Mouse (Mus musculus): ENCODE measurements at regions not wholly inside any gene's neighbourhood (a gene's known extent, or its start where the extent isn't known, plus 50 kb on each side); places are given as distances from the start of the nearest gene placed in this dataset.

DNA sequence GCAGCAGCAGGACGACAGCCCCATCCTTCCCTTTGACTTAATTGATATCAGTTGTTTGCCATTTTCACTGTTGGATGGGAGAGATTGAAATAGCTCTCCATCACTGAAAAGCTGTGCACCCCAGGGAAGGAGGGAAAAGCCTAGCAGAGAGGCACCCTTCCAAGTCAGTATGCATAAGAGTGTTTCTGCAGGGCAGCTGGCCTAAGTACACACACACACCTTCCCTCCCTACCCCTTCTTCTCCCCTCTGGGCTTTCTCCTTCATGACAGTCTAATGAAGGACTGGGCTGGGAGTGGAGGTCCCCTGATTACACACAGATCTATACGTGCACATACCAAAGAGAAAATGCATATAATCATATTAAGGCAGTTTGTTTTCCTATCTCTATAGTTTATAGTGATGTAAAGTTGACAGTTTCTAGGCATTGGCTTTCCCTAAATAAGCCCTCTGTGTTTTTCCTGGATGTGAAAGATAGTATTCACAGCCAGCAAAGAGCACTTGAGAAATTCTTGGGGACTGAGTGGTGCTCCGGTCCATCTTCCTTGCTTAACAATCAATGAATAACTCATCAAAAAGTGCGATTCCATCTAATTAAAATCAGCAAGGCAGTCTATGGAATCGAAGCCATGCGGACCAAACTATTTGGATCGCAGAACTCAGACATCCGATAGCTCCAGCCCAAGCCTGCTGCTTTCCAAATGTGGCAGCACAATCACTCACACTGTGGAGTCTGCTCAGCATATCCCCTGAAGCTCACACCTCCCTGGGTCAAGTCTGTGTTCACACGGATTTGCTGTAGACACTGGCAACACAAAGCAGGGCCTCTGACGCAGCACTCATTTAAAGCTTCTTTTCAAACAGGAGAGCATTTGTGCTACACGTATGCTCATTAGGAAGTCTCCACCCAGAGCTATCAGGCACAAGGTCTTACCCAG is 224.9 kb upstream of the Sfrp2 start:
- H3K27me3 ChIP-seq (ENCODE audit: control insufficient read depth, insufficient read depth, insufficient read length), result no peaks in the 10 kb centered on the region
- no peaks in the 10 kb centered on the region for H3K36me3 ChIP-seq (ENCODE audit: control insufficient read depth, insufficient read depth)
- no peak overlapping the region for H3K4me2 ChIP-seq (ENCODE audit: low read depth)
- H3K79me2 ChIP-seq (ENCODE audit: control insufficient read depth, insufficient read depth), result no peaks in the 10 kb centered on the region
- TF ChIP-seq TCF3 (IDR thresholded peaks at IDR 0.05; ENCODE audit: insufficient read length, low read depth) (no peak), SRF (IDR thresholded peaks at IDR 0.05; ENCODE audit: control insufficient read depth, insufficient read length, low read depth) (no peak)
- H3ac ChIP-seq (ENCODE audit: control insufficient read depth, insufficient read length), result no peak overlapping the region
- H3K4me3 ChIP-seq, result no peak overlapping the region

GRCm38 (mm10) chr3:83552516-83553139 is 213.5 kb upstream of the Sfrp2 start:
- H3K79me2 ChIP-seq (ENCODE audit: control insufficient read depth, insufficient read depth), result no peaks in the 10 kb centered on the region
- no peak for TF ChIP-seq TCF12 (IDR thresholded peaks at IDR 0.05; ENCODE audit: insufficient read depth, poor library complexity, severe bottlenecking)
- no peak for TF ChIP-seq USF1 (IDR thresholded peaks at IDR 0.05; ENCODE audit: low read depth)
- TF ChIP-seq SRF (IDR thresholded peaks at IDR 0.05; ENCODE audit: control insufficient read depth, insufficient read length, low read depth), result no peak
- TF ChIP-seq MYOG (IDR thresholded peaks at IDR 0.05; ENCODE audit: control insufficient read depth in 1 of 3, insufficient read depth in 1 of 3, insufficient read length in 2 of 3, low read depth in 2 of 3), result no peak
- TF ChIP-seq MYOD1 (IDR thresholded peaks at IDR 0.05; ENCODE audit: control insufficient read depth in 1 of 3, insufficient read length in 2 of 3, low read depth in 2 of 3), result no peak
- no peak for TF ChIP-seq CEBPB (IDR thresholded peaks at IDR 0.05; ENCODE audit: insufficient read depth, poor library complexity, severe bottlenecking)
- no peak for TF ChIP-seq POLR2AphosphoS2 (IDR thresholded peaks at IDR 0.05; ENCODE audit: insufficient read length, low read depth)
- no peak for TF ChIP-seq E2F4 (IDR thresholded peaks at IDR 0.05; ENCODE audit: insufficient read depth)
- TF ChIP-seq POLR2A (IDR thresholded peaks at IDR 0.05; ENCODE audit: insufficient read length, low read depth), result no peak
- TF ChIP-seq TCF3 (IDR thresholded peaks at IDR 0.05; ENCODE audit: insufficient read length, low read depth), result no peak
- TF ChIP-seq MAX (IDR thresholded peaks at IDR 0.05; ENCODE audit: low read depth), result no peak
- no peak for TF ChIP-seq REST (IDR thresholded peaks at IDR 0.05; ENCODE audit: insufficient read depth, insufficient read length)

DNA sequence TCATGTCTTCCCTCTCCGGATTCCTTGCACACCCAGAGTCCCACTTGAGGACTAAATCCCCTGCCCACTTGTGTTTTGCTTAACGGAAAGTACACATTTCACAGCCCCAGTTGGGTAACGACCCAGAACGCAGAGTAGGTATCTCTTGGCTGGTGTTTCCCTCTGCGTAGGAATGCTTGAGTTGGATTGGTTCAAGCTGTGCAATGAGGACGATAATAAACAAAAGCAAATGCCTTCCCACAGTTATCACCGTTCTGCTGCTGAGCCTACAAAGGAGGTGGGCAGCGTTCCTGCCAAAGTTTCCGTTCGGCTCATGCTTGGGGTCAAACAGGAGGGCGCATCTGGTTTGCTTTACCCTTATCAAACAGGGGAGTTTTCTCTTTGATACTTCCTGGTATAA is 212.3 kb upstream of the Sfrp2 start:
- no peak overlapping the region for H3K4me3 ChIP-seq
- no peak overlapping the region for H3ac ChIP-seq (ENCODE audit: control insufficient read depth, insufficient read length)
- TF ChIP-seq REST (IDR thresholded peaks at IDR 0.05; ENCODE audit: insufficient read depth, insufficient read length) (no peak), CEBPB (IDR thresholded peaks at IDR 0.05; ENCODE audit: insufficient read depth, poor library complexity, severe bottlenecking) (no peak), USF1 (IDR thresholded peaks at IDR 0.05; ENCODE audit: low read depth) (no peak), SRF (IDR thresholded peaks at IDR 0.05; ENCODE audit: control insufficient read depth, insufficient read length, low read depth) (no peak), MAX (IDR thresholded peaks at IDR 0.05; ENCODE audit: low read depth) (no peak), POLR2AphosphoS2 (IDR thresholded peaks at IDR 0.05; ENCODE audit: insufficient read length, low read depth) (no peak), MYOD1 (IDR thresholded peaks at IDR 0.05; ENCODE audit: control insufficient read depth in 1 of 3, insufficient read length in 2 of 3, low read depth in 2 of 3) (no peak), TCF3 (IDR thresholded peaks at IDR 0.05; ENCODE audit: insufficient read length, low read depth) (no peak), POLR2A (IDR thresholded peaks at IDR 0.05; ENCODE audit: insufficient read length, low read depth) (no peak), MYOG (IDR thresholded peaks at IDR 0.05; ENCODE audit: control insufficient read depth in 1 of 3, insufficient read depth in 1 of 3, insufficient read length in 2 of 3, low read depth in 2 of 3) (no peak), TCF12 (IDR thresholded peaks at IDR 0.05; ENCODE audit: insufficient read depth, poor library complexity, severe bottlenecking) (no peak)
- H3K27me3 ChIP-seq (ENCODE audit: control insufficient read depth, insufficient read depth, insufficient read length), result no peaks in the 10 kb centered on the region
- H3K4me2 ChIP-seq (ENCODE audit: low read depth), result no peak overlapping the region
- no peaks in the 10 kb centered on the region for H3K36me3 ChIP-seq (ENCODE audit: control insufficient read depth, insufficient read depth)
- H3K79me2 ChIP-seq (ENCODE audit: control insufficient read depth, insufficient read depth), result no peaks in the 10 kb centered on the region

More at GRCm38 (mm10) chr3:83552516-83553139, 213.5 kb upstream of the Sfrp2 start:
- Histone ChIP-seq H3ac (ENCODE audit: control insufficient read depth, insufficient read length) (no peak overlapping the region), H3K27me3 (ENCODE audit: control insufficient read depth, insufficient read depth, insufficient read length) (no peaks in the 10 kb centered on the region), H3K36me3 (ENCODE audit: control insufficient read depth, insufficient read depth) (no peaks in the 10 kb centered on the region), H3K4me2 (ENCODE audit: low read depth) (no peak overlapping the region), H3K4me3 (no peak overlapping the region)

- no peaks in the 10 kb centered on the region for H3K79me2 ChIP-seq (ENCODE audit: control insufficient read depth, insufficient read depth)
- no peaks in the 10 kb centered on the region for H3K36me3 ChIP-seq (ENCODE audit: control insufficient read depth, insufficient read depth)
- H3K27me3 ChIP-seq (ENCODE audit: control insufficient read depth, insufficient read depth, insufficient read length), result no peaks in the 10 kb centered on the region
- H3K4me2 ChIP-seq (ENCODE audit: low read depth), result no peak overlapping the region
- H3ac ChIP-seq (ENCODE audit: control insufficient read depth, insufficient read length), result no peak overlapping the region
- TF ChIP-seq TCF3 (IDR thresholded peaks at IDR 0.05; ENCODE audit: insufficient read length, low read depth) (no peak), CEBPB (IDR thresholded peaks at IDR 0.05; ENCODE audit: insufficient read depth, poor library complexity, severe bottlenecking) (no peak), REST (IDR thresholded peaks at IDR 0.05; ENCODE audit: insufficient read depth, insufficient read length) (no peak), E2F4 (IDR thresholded peaks at IDR 0.05; ENCODE audit: insufficient read depth) (no peak), MYOD1 (IDR thresholded peaks at IDR 0.05; ENCODE audit: control insufficient read depth in 1 of 3, insufficient read length in 2 of 3, low read depth in 2 of 3) (no peak), POLR2AphosphoS2 (IDR thresholded peaks at IDR 0.05; ENCODE audit: insufficient read length, low read depth) (no peak), POLR2A (IDR thresholded peaks at IDR 0.05; ENCODE audit: insufficient read length, low read depth) (no peak), MAX (IDR thresholded peaks at IDR 0.05; ENCODE audit: low read depth) (no peak), TCF12 (IDR thresholded peaks at IDR 0.05; ENCODE audit: insufficient read depth, poor library complexity, severe bottlenecking) (no peak), MYOG (IDR thresholded peaks at IDR 0.05; ENCODE audit: control insufficient read depth in 1 of 3, insufficient read depth in 1 of 3, insufficient read length in 2 of 3, low read depth in 2 of 3) (no peak), SRF (IDR thresholded peaks at IDR 0.05; ENCODE audit: control insufficient read depth, insufficient read length, low read depth) (no peak), USF1 (IDR thresholded peaks at IDR 0.05; ENCODE audit: low read depth) (no peak)
- H3K4me3 ChIP-seq, result no peak overlapping the region
These were observed 209.2 kb upstream of the Sfrp2 start for GRCm38 (mm10) chr3:83556788-83557515.

Measured in myocyte (in vitro differentiated cells).